Mouse (Mus musculus) heart, adult 2 months (tissue): Measurements from ENCODE around the gene Gm10392.

Experiments
- CTCF ChIP-seq: fragments of 200-600 bp; IDR thresholded peaks from 2 replicates; pipeline ENCODE4 v1.8.1; 2022; ENCODE audit warnings: antibody characterized with exemption, mild to moderate bottlenecking, moderate library complexity
- EP300 ChIP-seq: fragments of 200-500 bp; IDR thresholded peaks from 2 replicates; pipeline ENCODE4 v1.6.1; 2011; ENCODE audit warnings: low read depth, low read length, control low read depth; ENCODE audit not compliant: insufficient read depth

- no peak for TF ChIP-seq EP300
- no peak for TF ChIP-seq CTCF
Observed at GRCm38 (mm10) chr11:77501971-77502370, 17.0 kb downstream of the Gm10392 start.
